Mouse (Mus musculus) macrophage (primary cell): Measurements from ENCODE around the gene Cish. TPM values are rescaled to one million over a fixed set of nuclear protein-coding genes. Genes with fewer than 3 reads are reported as not detected.

ENCODE experiments used
- polyA plus RNA-seq: library from polyadenylated mRNA; stranded (reverse); fragments of 250-400 nt; gene quantifications from 3 replicates; pipeline ENCODE4 v1.2.4, GENCODE M21; 2018; ENCODE audit warnings: inconsistent platforms

Gene Cish
- polyA plus RNA-seq, 1 experiment from 2014 or later, result 0.29 TPM

Other genes with a start within 250 kb of the Cish start
- gene Dock3, start 64.1 kb upstream of the Cish start, polyA plus RNA-seq, result 2.1 to 32.2 TPM (median 15.3 TPM) in 3 replicates
- gene Mapkapk3, start 6.1 kb upstream of the Cish start, polyA plus RNA-seq, result 25.7 to 58.4 TPM (median 48.9 TPM) in 3 replicates
- gene Hemk1, start 42.3 kb downstream of the Cish start, polyA plus RNA-seq, result 2.6 to 5.5 TPM (median 5.2 TPM) in 3 replicates
- not detected in 3 replicates for gene 6430571L13Rik, start 44.6 kb downstream of the Cish start, polyA plus RNA-seq
- not detected in 3 replicates for gene Cacna2d2, start 103.6 kb downstream of the Cish start, polyA plus RNA-seq
- gene Tmem115, start 237.9 kb downstream of the Cish start, polyA plus RNA-seq, result 17.7 to 33.3 TPM (median 29.4 TPM) in 3 replicates
- gene Cyb561d2, start 246.2 kb downstream of the Cish start, polyA plus RNA-seq, result 7.6 to 19.6 TPM (median 16.7 TPM) in 3 replicates
- gene Nprl2, start 246.2 kb downstream of the Cish start, polyA plus RNA-seq, result 9.4 to 15.1 TPM (median 10.0 TPM) in 3 replicates